20 mouse cellular contexts compared by ENCODE assay signal in genomic region chr4:59543006-59543405, GRCm38 (mm10). TPM values are rescaled to one million over a fixed set of nuclear protein-coding genes. Genes with fewer than 3 reads are reported as not detected.
DNase-seq lines count a peak whose midpoint lies in the region; ATAC-seq and TF ChIP-seq lines count a peak whose summit lies in the region.
"Had no signal": no experiment of that assay in that cellular context is flagged by ENCODE, and none has a peak within 500 bp of the region (broad histone marks: within the 10 kb centered on the region; RNA-seq: fewer than 3 reads in every experiment).

No protein-coding gene starts in this region.

- no peak overlapping the region for H3K27ac ChIP-seq in left cerebral cortex, adult 2 months
- H3K27ac ChIP-seq: embryonic facial prominence, embryonic 10.5 days; liver, embryonic 13.5 days had no signal

- H3K4me3 ChIP-seq in left cerebral cortex, adult 2 months, result no peak overlapping the region
- H3K4me3 ChIP-seq: embryonic facial prominence, embryonic 10.5 days; liver, embryonic 13.5 days; megakaryocyte, embryonic 14.5 days had no signal

- DNase-seq in CD4-positive, CD25-positive, alpha-beta regulatory T cell, adult 2 months (ENCODE audit: low read depth, low spot score), result peak; percentile 33
- DNase-seq in left cerebral cortex, adult 2 months (ENCODE audit: extremely low spot score in 1 of 2, low spot score in 2 of 2), result no peak
- no peak for DNase-seq in left cerebral cortex, postnatal 36 days (ENCODE audit: low spot score in 2 of 2)
- DNase-seq in 3T3-L1 (ENCODE audit: low read depth, low spot score), result peak; percentile 17
- DNase-seq in R1 (ENCODE audit: low read depth, low spot score), result peak; percentile 25
- no peak for DNase-seq in Muller cell, postnatal 12 days (ENCODE audit: inconsistent ontology term)
- DNase-seq in spleen, adult 18-20 months, result no peak
- DNase-seq: adrenal gland, adult 2 months; cerebellum, adult 8-10 months; heart, postnatal 36 days; kidney, adult 2 months; kidney, postnatal 14 days; liver, embryonic 13.5 days; lung, postnatal 14 days; right cerebral cortex, adult 18-20 months; thymus, postnatal 36 days had no signal

- ATAC-seq in CD4-positive, CD25-positive, alpha-beta regulatory T cell, adult 4 months, result no peak
- ATAC-seq: hindbrain, embryonic 16.5 days had no signal

- peak; percentile 16 for TF ChIP-seq CTCF in left cerebral cortex, adult 2 months (IDR thresholded peaks at IDR 0.05)

- intact Hi-C loops in left cerebral cortex, adult 2 months (cut with DNase I), result no loop called here
- intact Hi-C loops in left cerebral cortex, postnatal 36 days (cut with DNase I), result no loop called here

RNA-seq across cellular contexts. Expression of gene Ptbp3, which starts 6.2 kb away (rescaled TPM):
- 10 to 100 TPM; 86.1 to 97.5 TPM for polyA plus RNA-seq in CD4-positive, CD25-positive, alpha-beta regulatory T cell, adult 4 months (2017; shearing (Covaris generic))
- 10 to 100 TPM; 27.6 to 29.3 TPM for total RNA-seq in left cerebral cortex, adult 2 months (2021)
- total RNA-seq in left cerebral cortex, postnatal 36 days (2021), result 10 to 100 TPM; 25.8 to 30.1 TPM

RNA-seq across cellular contexts. Expression of gene Hsdl2, which starts 38.4 kb away (rescaled TPM):
- polyA plus RNA-seq in CD4-positive, CD25-positive, alpha-beta regulatory T cell, adult 4 months (2017; shearing (Covaris generic)), result 10 to 100 TPM; 35.2 to 42.3 TPM
- total RNA-seq in left cerebral cortex, adult 2 months (2021), result 10 to 100 TPM; 25.0 to 27.3 TPM
- 10 to 100 TPM; 24.4 to 26.2 TPM for total RNA-seq in left cerebral cortex, postnatal 36 days (2021)

Comparison
In these comparisons a context has a peak if more than half of its experiments do, and no peak if none do; other contexts are left out.
1. DNase-seq: peak in CD4-positive, CD25-positive, alpha-beta regulatory T cell, adult 2 months (single experiment), 3T3-L1 (single experiment) and R1 (single experiment); none in left cerebral cortex, adult 2 months (0 of 2), left cerebral cortex, postnatal 36 days (0 of 2), Muller cell, postnatal 12 days (single experiment) and spleen, adult 18-20 months (0 of 2).